Mouse (Mus musculus) lung, postnatal 0 days (tissue): Measurements from ENCODE around the gene Slpi. TPM values are rescaled to one million over a fixed set of nuclear protein-coding genes. Genes with fewer than 3 reads are reported as not detected.
A peak's percentile ranks its signal among the peaks of the same experiment; 100 is the strongest.

Source experiments
- ATAC-seq: fragments of 200-750 bp; cut with Nextera tagmentation; 2 replicates; pipeline ENCODE4 v1.8.0; 2017; ENCODE audit warnings: moderate library complexity
- DNase-seq: peaks from one replicate; pipeline ENCODE4 v3.0.0-alpha.2; 2016; ENCODE audit warnings: low spot score
- H3K27ac ChIP-seq: fragments of 300-500 bp; sonication (generic); 2 replicates; pipeline ENCODE4 v1.5.1; 2014; ENCODE audit warnings: antibody characterized with exemption, mild to moderate bottlenecking, low read length, mixed read lengths
- H3K27me3 ChIP-seq: fragments of 300-500 bp; sonication (generic); replicated peaks from 2 replicates; pipeline ENCODE4 v1.6.1; 2014; ENCODE audit warnings: low read length, mixed read lengths; ENCODE audit not compliant: insufficient read depth
- H3K36me3 ChIP-seq: fragments of 300-500 bp; sonication (generic); 2 replicates; pipeline ENCODE4 v1.6.1; 2014; ENCODE audit warnings: low read length, mixed read lengths; ENCODE audit not compliant: insufficient read depth
- H3K4me1 ChIP-seq: fragments of 300-500 bp; sonication (generic); 2 replicates; pipeline ENCODE4 v1.6.1; 2014; ENCODE audit warnings: antibody characterized with exemption, low read depth, low read length, mixed read lengths; ENCODE audit not compliant: insufficient read depth
- H3K4me2 ChIP-seq: fragments of 300-500 bp; sonication (generic); replicated peaks from 2 replicates; pipeline ENCODE4 v1.6.1; 2014; ENCODE audit warnings: low read depth, mild to moderate bottlenecking, low read length, moderate library complexity, mixed read lengths
- H3K4me3 ChIP-seq: fragments of 300-500 bp; sonication (generic); 2 replicates; pipeline ENCODE4 v1.5.1; 2014; ENCODE audit warnings: low read depth, low read length
- H3K9ac ChIP-seq: fragments of 300-500 bp; sonication (generic); replicated peaks from 2 replicates; pipeline ENCODE4 v1.6.1; 2014; ENCODE audit warnings: low read depth, mild to moderate bottlenecking
- H3K9me3 ChIP-seq: fragments of 300-500 bp; sonication (generic); 2 replicates; pipeline ENCODE4 v1.6.1; 2016; ENCODE audit warnings: low read length, mixed read lengths
- CTCF ChIP-seq: IDR thresholded peaks from 2 replicates; pipeline ENCODE4 v1.5.1; 2016; ENCODE audit warnings: antibody characterized with exemption, mild to moderate bottlenecking
- EP300 ChIP-seq: IDR thresholded peaks from 2 replicates; pipeline ENCODE4 v1.6.1; 2016; ENCODE audit warnings: antibody characterized with exemption, mild to moderate bottlenecking, control low read depth
- WGBS: fragments of 180-500 bp; shearing (Covaris S2); extraction: QIAGEN DNeasy Blood & Tissue Kit; methylation state at CpG from one replicate; pipeline ENCODE4 v1.1.7; 2014; 5-methylcytosine and 5-hydroxymethylcytosine counted together
- polyA plus RNA-seq: library from polyadenylated mRNA; unstranded; fragments of >200 nt; fragmentation: Nextera tagmentation; extraction: Ambion mirVana; gene quantifications from 2 replicates; pipeline ENCODE4 v1.2.1, GENCODE M21; 2015

Slpi gene
- polyA plus RNA-seq, 1 experiment from 2014 or later: 79.5 TPM

DNA sequence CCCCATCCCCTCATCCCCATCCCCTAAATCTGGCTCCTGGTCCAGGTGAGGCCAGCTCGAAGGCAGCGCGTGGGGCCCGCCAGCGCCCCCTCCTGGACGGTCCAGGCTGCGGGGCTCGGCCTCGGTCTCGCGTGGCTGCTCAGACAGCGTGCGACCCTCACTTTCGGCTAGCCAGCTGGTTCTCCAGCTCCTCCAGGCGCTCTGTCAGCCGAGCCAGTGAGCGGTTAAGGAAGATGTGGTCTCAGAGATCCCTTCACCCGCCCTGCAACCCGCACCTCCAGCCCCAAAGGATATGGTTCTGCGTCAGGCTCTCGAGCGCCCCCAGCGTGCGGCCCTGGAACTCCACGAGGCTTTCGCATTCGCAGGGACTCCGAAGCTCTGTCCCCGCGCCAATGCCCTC is 604 bp upstream of the Slpi start:
- Histone ChIP-seq H3K4me2 (peak overlapping the region; percentile 70), H3K27ac (no peak overlapping the region), H3K27me3 (no peaks in the 10 kb centered on the region), H3K36me3 (no peaks in the 10 kb centered on the region), H3K4me1 (peaks cover 19% of the 10 kb centered on the region; the same call in 1 of the 2 replicates), H3K4me3 (peak overlapping the region; percentile 41), H3K9ac (no peak overlapping the region; the same call in 1 of the 2 replicates), H3K9me3 (no peaks in the 10 kb centered on the region)
- 2% methylated on average over 27 of the region's 30 CpGs for WGBS
- TF ChIP-seq CTCF (peak; percentile 88), EP300 (no peak)
- DNase-seq (peak; percentile 81), ATAC-seq (peak; percentile 65)

DNA sequence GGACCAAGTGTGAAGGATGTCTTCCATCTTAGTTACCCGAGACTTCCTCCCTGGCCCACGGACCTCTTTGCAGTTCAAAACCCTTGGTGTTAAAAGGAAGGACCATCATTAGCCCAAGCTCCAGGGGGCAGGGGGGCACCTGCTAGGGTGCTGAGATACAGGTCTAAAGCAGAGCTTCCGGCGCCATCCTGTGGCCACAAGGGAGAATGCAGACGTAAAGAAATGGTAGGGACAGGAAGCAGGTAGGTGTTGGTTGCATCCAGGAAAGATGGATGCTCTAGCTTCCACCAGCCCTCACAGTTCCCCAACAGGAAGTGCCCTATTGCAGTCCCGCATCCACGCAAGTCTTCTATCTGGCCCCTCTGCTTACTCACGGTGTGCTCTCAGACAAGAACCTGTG is 1.9 kb downstream of the Slpi start:
- Histone ChIP-seq H3K4me2 (no peak overlapping the region), H3K36me3 (no peaks in the 10 kb centered on the region), H3K27me3 (no peaks in the 10 kb centered on the region), H3K9ac (no peak overlapping the region), H3K27ac (no peak overlapping the region), H3K4me3 (no peak overlapping the region), H3K9me3 (no peaks in the 10 kb centered on the region), H3K4me1 (peaks cover 19% of the 10 kb centered on the region; the same call in 1 of the 2 replicates)
- DNase-seq (peak; percentile 66), ATAC-seq (no peak)
- peak; percentile 82 for TF ChIP-seq CTCF
- TF ChIP-seq EP300: no peak
- 19% methylated on average over 8 of the region's 8 CpGs for WGBS

DNA sequence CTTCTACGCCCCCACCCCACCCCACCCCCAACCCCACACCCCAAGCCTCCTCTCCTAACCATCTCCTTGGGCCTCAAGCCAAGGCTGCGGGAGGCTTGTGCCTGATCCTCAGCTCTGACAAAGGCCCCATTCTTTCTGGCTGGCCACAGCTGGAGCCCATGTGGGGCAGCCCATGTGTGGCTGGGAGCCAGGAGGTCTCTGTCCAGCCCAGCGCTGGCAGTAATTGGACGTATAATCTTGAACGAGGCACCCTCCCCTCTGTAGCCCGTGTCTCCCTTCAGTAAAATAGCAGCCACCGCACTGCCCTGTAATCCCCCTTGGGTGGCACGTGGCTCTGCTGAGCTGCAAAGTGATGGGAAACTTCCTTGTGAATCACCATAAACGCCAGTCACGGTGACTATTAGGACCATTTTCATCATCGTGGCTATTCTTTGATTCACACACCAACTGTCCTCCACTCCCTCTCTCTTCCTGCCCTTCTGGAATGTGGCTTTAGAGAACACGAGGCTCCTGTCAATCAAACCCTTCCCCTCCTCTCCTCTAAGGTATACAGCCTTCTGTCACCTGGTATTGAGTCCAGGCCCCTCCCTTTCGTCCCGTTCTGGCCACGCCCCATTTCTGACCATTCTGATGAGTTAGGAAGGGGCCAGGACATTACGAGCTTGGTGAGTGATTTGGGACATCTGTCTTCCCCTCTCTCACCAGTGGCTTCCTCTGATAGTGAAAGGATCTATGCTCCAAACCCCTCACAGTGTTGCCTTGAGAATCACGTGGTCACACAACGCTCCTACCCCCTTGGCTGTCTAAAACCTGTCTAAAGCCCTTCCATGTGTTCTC is 2.8 kb downstream of the Slpi start:
- TF ChIP-seq CTCF (no peak), EP300 (no peak)
- H3K36me3 ChIP-seq: no peaks in the 10 kb centered on the region
- no peak overlapping the region for H3K4me3 ChIP-seq
- peaks cover 19% of the 10 kb centered on the region; the same call in 1 of the 2 replicates for H3K4me1 ChIP-seq
- H3K27me3 ChIP-seq: no peaks in the 10 kb centered on the region
- WGBS: 6% methylated on average over 17 of the region's 18 CpGs
- H3K27ac ChIP-seq: no peak overlapping the region
- H3K9me3 ChIP-seq: no peaks in the 10 kb centered on the region
- ATAC-seq (peak; percentile 47), DNase-seq (peak; percentile 30)
- peak overlapping the region; percentile 12; the same call in 1 of the 2 replicates for H3K4me2 ChIP-seq
- H3K9ac ChIP-seq: no peak overlapping the region

DNA sequence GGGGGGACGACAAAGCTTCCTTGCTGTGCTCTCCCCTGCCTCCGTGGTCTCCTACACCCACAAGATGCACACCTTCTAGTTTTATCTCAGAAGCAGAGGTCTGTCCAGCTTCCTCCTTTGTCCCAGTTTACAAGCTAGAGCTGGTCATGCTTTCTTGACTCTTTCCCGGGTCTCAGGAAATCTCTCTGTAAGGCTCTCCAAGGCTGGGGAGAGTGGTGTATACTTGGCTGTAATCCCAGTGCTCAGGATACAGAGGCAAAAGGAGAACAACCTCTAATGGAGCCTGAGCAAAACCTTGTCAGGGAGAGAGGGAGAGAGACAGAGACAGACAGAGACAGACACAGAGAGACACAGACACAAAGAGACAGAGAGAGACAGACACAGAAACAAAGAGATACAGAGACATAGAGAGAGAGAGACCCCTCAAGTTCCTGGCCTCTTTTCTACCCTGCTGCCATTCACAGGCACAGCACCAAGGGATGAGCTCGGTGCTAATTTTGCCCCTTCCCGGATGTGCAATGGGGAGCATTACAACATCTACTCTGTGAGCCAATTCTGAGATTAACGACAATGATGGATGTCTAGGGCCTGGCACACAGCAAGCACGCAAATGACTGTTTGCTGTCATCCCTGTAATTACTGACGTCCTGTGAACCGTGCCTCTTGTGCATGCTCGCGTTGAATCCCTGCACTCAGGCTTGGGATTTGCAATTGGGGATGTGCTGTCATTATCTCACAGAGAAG is 5.1 kb downstream of the Slpi start:
- WGBS: 35% methylated on average over 11 of the region's 11 CpGs
- Histone ChIP-seq H3K4me1 (peaks cover 11% of the 10 kb centered on the region; the same call in 1 of the 2 replicates), H3K27ac (no peak overlapping the region), H3K27me3 (no peaks in the 10 kb centered on the region), H3K4me2 (no peak overlapping the region), H3K36me3 (no peaks in the 10 kb centered on the region), H3K4me3 (no peak overlapping the region), H3K9ac (no peak overlapping the region), H3K9me3 (no peaks in the 10 kb centered on the region)
- peak; percentile 51; the same call in 1 of the 2 replicates for ATAC-seq
- TF ChIP-seq CTCF (no peak), EP300 (no peak)
- DNase-seq: peak; percentile 33

DNA sequence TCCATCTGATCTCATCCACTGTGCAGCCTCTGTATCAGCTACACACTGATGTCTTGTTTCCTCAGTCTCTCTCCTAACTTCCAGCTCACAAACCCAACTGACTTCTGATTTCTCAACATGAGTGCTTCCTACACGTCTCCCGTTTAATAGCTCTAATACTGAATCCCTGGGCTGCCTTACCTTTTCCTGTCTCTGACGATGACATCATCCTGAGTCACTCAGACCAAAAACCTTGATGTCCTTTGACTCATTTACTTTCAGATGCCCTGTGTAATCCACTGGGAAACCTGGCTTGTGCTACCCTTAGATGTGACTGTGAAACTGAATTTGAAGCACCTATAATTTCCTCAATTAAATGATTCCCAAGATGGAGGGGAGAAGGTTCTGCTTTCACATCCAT is 5.9 kb downstream of the Slpi start:
- ATAC-seq: no peak
- WGBS: 60% methylated on average over 3 of the region's 3 CpGs
- no peak for TF ChIP-seq CTCF
- TF ChIP-seq EP300: no peak

DNA sequence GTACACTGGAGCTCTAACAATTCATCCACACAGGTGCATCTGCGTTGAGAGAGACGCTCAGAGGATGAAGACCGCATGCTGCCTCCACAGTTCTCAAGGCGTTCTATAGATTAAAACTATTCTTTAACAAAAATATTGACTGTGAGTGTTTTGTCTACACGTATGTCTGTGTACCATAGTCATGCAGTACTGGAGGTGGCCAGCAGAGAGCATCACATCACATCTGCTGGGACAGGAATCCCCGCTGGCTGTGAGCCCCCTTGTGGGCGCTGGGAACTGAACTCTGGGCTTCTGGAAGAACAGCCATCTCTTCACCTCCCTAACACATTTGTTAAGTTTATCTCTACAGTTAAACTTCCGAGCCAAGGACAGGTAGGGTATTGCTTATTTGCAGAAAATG is 7.2 kb downstream of the Slpi start:
- Histone ChIP-seq H3K36me3 (no peaks in the 10 kb centered on the region), H3K4me3 (no peak overlapping the region), H3K9ac (no peak overlapping the region), H3K27ac (no peak overlapping the region), H3K9me3 (no peaks in the 10 kb centered on the region), H3K4me2 (no peak overlapping the region), H3K4me1 (peaks cover 11% of the 10 kb centered on the region; the same call in 1 of the 2 replicates), H3K27me3 (no peaks in the 10 kb centered on the region)
- TF ChIP-seq CTCF: peak; percentile 31
- no peak for TF ChIP-seq EP300
- no peak for ATAC-seq
- 74% methylated on average over 8 of the region's 8 CpGs for WGBS
- DNase-seq: no peak

More for the DNA sequence above, 5.9 kb downstream of the Slpi start:
- Histone ChIP-seq H3K27ac (no peak overlapping the region), H3K9ac (no peak overlapping the region), H3K4me1 (peaks cover 11% of the 10 kb centered on the region; the same call in 1 of the 2 replicates), H3K27me3 (no peaks in the 10 kb centered on the region), H3K4me2 (no peak overlapping the region), H3K4me3 (no peak overlapping the region), H3K36me3 (no peaks in the 10 kb centered on the region), H3K9me3 (no peaks in the 10 kb centered on the region)
- DNase-seq: no peak
